Mouse (Mus musculus) intestine, postnatal 0 days (tissue): Measurements from ENCODE around the gene Ncoa3. TPM values are rescaled to one million over a fixed set of nuclear protein-coding genes. Genes with fewer than 3 reads are reported as not detected.

Experiments used
- ATAC-seq: fragments of 200-750 bp; cut with Nextera tagmentation; 2 replicates; pipeline ENCODE4 v1.8.0; 2017; ENCODE audit warnings: mild to moderate bottlenecking, moderate TSS enrichment, moderate library complexity
- H3K27ac ChIP-seq: fragments of 300-500 bp; sonication (generic); 2 replicates; pipeline ENCODE4 v1.5.1; 2014; ENCODE audit warnings: mild to moderate bottlenecking, low read depth, low read length, moderate library complexity
- H3K27me3 ChIP-seq: fragments of 300-500 bp; sonication (generic); replicated peaks from 2 replicates; pipeline ENCODE4 v1.6.1; 2014; ENCODE audit warnings: low read length, mixed read lengths; ENCODE audit not compliant: control insufficient read depth, insufficient read depth
- H3K36me3 ChIP-seq: fragments of 300-500 bp; sonication (generic); 2 replicates; pipeline ENCODE4 v1.6.1; 2014; ENCODE audit warnings: mild to moderate bottlenecking, moderate library complexity; ENCODE audit not compliant: control insufficient read depth, insufficient read depth
- H3K4me1 ChIP-seq: fragments of 300-500 bp; sonication (generic); replicated peaks from 2 replicates; pipeline ENCODE4 v1.6.1; 2014; ENCODE audit warnings: antibody characterized with exemption, low read length, mixed read lengths; ENCODE audit not compliant: control insufficient read depth, insufficient read depth
- H3K4me2 ChIP-seq: fragments of 300-500 bp; sonication (generic); replicated peaks from 2 replicates; pipeline ENCODE4 v1.6.1; 2014; ENCODE audit warnings: low read depth, mild to moderate bottlenecking, moderate library complexity
- H3K4me3 ChIP-seq: fragments of 300-500 bp; sonication (generic); 2 replicates; pipeline ENCODE4 v1.5.1; 2014; ENCODE audit warnings: low read depth, low read length
- H3K9ac ChIP-seq: fragments of 300-500 bp; sonication (generic); 2 replicates; pipeline ENCODE4 v1.6.1; 2014; ENCODE audit warnings: mild to moderate bottlenecking, low read depth, low read length
- H3K9me3 ChIP-seq: fragments of 300-500 bp; sonication (generic); 2 replicates; pipeline ENCODE4 v1.6.1; 2016; ENCODE audit warnings: mixed run types; ENCODE audit not compliant: control insufficient read depth
- CTCF ChIP-seq: sonication (generic); IDR thresholded peaks from 2 replicates; pipeline ENCODE4 v1.5.1; 2016; ENCODE audit warnings: low read depth, mild to moderate bottlenecking, control low read depth, antibody characterized with exemption, moderate library complexity
- WGBS: fragments of 180-500 bp; shearing (Covaris S2); extraction: QIAGEN DNeasy Blood & Tissue Kit; methylation state at CpG from one replicate; pipeline ENCODE4 v1.1.7; 2014; 5-methylcytosine and 5-hydroxymethylcytosine counted together
- polyA plus RNA-seq: library from polyadenylated mRNA; unstranded; fragments of >200 nt; fragmentation: Nextera tagmentation; extraction: Ambion mirVana; gene quantifications from 2 replicates; pipeline ENCODE4 v1.2.1, GENCODE M21; 2015

Gene Ncoa3
- polyA plus RNA-seq, 1 experiment from 2014 or later = 4.7 TPM

DNA sequence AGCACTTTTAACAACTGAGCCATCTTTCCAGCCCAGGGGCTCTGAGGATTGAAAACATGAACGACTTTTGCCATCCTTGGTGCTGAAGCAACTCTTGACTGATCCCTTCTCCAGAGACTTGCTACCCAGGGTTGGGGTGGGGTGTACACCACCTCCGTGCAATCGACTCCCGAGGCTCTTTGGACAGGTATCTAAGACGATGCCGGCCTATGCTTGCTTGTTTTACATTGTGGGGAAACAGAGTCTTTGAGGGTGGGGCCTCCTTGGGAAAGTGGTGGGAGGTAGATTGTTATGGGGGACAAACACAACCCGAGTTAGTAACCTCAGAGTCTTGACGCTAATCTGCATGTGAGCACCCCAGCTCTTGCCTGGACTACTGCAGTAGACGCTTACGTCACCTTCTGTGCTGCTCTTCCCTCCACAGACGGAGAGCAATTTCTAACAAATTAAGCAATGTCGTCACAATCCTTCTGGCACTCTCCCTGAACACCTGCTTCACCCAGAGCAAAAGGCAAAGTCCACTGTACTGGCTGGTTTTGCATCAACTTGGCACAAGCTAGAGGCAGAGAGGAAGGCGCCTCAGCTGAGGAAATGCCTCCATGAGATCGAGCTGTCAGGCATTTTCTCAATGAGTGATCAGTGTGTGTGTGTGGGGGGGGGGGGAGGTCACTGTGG is 129.4 kb downstream of the Ncoa3 start:
- H3K4me3 ChIP-seq = no peak overlapping the region
- H3K9me3 ChIP-seq = no peaks in the 10 kb centered on the region
- H3K4me2 ChIP-seq = 0 out of 2 replicates have a peak overlapping the region, but pooled peaks have one; percentile 7
- peak; percentile 79 for ATAC-seq
- H3K9ac ChIP-seq = no peak overlapping the region
- no peak for TF ChIP-seq CTCF
- H3K27me3 ChIP-seq = no peaks in the 10 kb centered on the region
- peak overlapping the region; percentile 85 for H3K27ac ChIP-seq
- H3K36me3 ChIP-seq = peaks cover 10% of the 10 kb centered on the region; the same call in 1 of the 2 replicates
- peaks cover 13% of the 10 kb centered on the region for H3K4me1 ChIP-seq
- WGBS = 56% methylated on average over 14 of the region's 14 CpGs

DNA sequence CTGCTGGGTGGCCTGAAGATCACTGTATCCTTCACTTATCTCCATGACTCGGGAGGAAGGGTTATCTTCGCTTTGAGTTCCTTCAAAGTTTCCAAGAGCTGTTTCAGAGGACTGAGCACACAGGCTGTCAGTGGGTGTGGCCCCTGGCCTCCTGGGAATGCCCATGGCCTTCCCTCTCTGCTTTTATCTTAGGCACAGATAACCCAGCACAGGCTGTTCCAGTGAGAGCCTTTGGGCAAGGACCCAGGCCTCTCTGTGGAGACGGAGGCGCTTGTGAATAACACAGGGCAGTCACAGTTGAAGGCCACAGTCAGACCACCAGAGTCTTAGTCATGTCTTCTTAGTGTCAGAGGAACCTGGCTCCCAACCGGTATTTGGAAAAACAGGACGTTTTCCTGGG is 130.3 kb downstream of the Ncoa3 start:
- H3K4me3 ChIP-seq = no peak overlapping the region
- H3K27ac ChIP-seq = peak overlapping the region; percentile 85
- peak; percentile 39 for ATAC-seq

More for the DNA sequence above, 130.3 kb downstream of the Ncoa3 start:
- H3K9me3 ChIP-seq = no peaks in the 10 kb centered on the region
- H3K9ac ChIP-seq = no peak overlapping the region
- H3K36me3 ChIP-seq = peaks cover 8% of the 10 kb centered on the region; the same call in 1 of the 2 replicates
- 49% methylated on average over 6 of the region's 6 CpGs for WGBS
- no peak for TF ChIP-seq CTCF
- peaks cover 13% of the 10 kb centered on the region for H3K4me1 ChIP-seq
- H3K4me2 ChIP-seq = no peak overlapping the region
- H3K27me3 ChIP-seq = no peaks in the 10 kb centered on the region

Other genes with a start within 250 kb of the Ncoa3 start
- 43.5 and 57.7 TPM in 2 replicates for gene Zmynd8, start 93.6 kb upstream of the Ncoa3 start, polyA plus RNA-seq
- gene Sulf2, start 163.0 kb downstream of the Ncoa3 start, polyA plus RNA-seq = 66.0 and 66.4 TPM in 2 replicates